Mouse (Mus musculus): Measurements from ENCODE around the gene Morc3. TPM values are rescaled to one million over a fixed set of nuclear protein-coding genes. Genes with fewer than 3 reads are reported as not detected.

The Morc3 gene
- 5.0 and 10.6 TPM in 2 replicates for polyA plus RNA-seq (2012; rRNA removed; ENCODE audit: low replicate concordance)

DNA sequence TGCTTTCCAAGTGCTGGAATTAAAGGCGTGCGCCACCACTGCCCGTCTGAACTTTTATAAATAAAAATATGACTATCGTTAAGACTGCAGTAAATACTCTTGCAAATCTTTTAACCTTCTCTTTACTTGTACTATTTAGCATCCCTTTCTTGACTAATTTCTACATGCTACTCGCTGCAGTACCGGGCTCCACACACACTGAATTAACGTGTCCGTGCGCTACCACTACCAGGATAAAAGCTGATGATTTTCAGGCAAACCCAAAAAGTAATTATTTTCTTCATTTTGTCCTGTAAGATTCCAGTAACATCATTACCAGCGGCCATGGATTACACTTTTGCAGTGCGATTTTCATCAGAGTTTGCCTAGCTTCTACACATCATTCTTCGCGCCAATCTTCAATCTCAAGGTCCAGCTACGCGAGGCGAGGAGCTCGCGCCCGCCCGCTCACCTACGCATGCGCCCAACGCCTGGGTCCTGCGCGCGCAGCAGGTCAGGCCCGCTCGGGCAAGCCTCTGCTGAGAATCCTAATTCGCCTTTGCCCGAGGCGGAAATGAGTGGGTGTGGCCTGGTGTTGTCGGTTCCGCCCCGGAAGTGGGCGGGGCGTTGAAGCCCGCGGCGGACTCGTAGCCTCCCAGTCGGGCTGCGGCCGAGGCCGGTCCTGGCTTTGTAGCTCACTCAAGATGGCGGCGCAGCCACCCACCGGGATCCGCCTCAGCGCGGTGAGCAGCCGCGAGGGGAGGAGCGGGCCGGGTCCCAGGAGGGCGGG is at the start of gene Morc3:
Gene Morc3, plus strand, starts transcription at position 495 of the 769 bp plus-strand sequence.

DNA sequence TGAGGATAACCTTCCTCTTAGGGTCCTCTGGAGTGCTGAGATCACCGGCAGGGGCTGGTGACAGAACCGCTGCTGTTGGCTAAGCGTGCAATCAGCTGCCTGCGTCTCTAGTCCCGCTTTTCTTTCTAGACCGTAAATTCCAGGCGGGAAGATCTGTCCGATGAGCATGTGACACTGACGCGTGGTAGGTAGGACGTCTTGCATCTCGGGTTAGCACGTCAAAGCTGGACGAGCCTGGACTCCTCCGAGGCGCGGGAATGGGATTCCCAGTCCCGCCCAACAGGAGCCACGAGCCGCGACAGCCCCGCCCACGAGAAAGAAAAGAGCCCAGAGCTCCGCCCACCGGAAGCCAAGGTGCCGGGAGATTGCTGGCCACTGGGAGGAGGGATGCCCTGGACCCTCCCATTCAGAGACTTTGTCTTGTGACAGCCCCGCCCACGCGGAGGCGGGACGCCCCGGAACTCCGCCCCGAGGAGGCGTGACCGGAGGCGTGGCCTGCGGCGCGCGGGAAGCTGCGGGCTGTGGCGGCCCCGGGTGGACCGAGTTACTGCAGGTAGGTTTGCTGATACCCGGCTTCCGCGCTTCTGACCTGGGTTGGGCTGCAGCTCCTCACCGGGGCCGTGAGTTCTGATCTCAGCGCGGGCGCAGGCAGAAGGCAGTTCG is 51.6 kb downstream of the Morc3 start, which contains the start of gene Chaf1b:
Gene Chaf1b, plus strand, starts transcription at position 479 of the 663 bp plus-strand sequence.

Other genes with a start within 250 kb of the Morc3 start
- 9.4 and 9.8 TPM in 2 replicates for gene Setd4, start 228.1 kb upstream of the Morc3 start, polyA plus RNA-seq (2012; rRNA removed; ENCODE audit: low replicate concordance)
- 71.4 and 115 TPM in 2 replicates for gene Cbr1, start 226.3 kb upstream of the Morc3 start, polyA plus RNA-seq (2012; rRNA removed; ENCODE audit: low replicate concordance)
- not detected in 2 replicates for gene Gm5678, start 204.0 kb upstream of the Morc3 start, polyA plus RNA-seq (2012; rRNA removed; ENCODE audit: low replicate concordance)
- 8.7 and 23.0 TPM in 2 replicates for gene Cbr3, start 148.9 kb upstream of the Morc3 start, polyA plus RNA-seq (2012; rRNA removed; ENCODE audit: low replicate concordance)
- 47.9 and 48.3 TPM in 2 replicates for gene Dop1b, start 120.2 kb upstream of the Morc3 start, polyA plus RNA-seq (2012; rRNA removed; ENCODE audit: low replicate concordance)
- 2.5 and 2.7 TPM in 2 replicates for gene Chaf1b, start 51.8 kb downstream of the Morc3 start, polyA plus RNA-seq (2012; rRNA removed; ENCODE audit: low replicate concordance)
- gene Cldn14, start 176.7 kb downstream of the Morc3 start, polyA plus RNA-seq (2012; rRNA removed; ENCODE audit: low replicate concordance) = 0.13 and 0.30 TPM in 2 replicates